Mouse (Mus musculus) hindlimb bud, embryonic 11.5 days (tissue): ENCODE results near the gene Mrpl48.

ENCODE experiments used
- DNase-seq: peaks from one replicate; pipeline ENCODE4 v3.0.0-alpha.2; 2012; ENCODE audit warnings: low read depth, low spot score; ENCODE audit errors: extremely low spot score

Gene Mrpl48

DNA sequence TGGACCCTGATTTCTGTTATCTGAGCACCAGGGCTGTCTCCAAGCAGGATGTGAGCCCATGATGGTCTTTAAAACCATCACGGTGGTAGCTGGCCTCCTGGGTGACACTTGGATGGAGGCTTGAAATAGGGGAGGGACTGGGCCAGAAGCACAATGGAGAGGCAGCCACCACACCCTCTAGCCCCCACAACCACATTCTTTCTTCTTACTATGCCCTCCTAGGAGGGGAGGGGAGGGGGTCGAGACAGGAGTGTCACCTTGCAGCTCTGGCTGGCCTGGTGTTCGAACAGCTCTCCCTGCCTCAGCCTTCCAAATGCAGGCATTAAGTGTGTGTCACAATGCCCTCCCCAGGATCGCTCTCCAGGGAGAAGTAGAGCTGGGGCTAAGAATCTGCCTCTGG lies 110.7 kb downstream of the Mrpl48 start:
- no peak for DNase-seq

DNA sequence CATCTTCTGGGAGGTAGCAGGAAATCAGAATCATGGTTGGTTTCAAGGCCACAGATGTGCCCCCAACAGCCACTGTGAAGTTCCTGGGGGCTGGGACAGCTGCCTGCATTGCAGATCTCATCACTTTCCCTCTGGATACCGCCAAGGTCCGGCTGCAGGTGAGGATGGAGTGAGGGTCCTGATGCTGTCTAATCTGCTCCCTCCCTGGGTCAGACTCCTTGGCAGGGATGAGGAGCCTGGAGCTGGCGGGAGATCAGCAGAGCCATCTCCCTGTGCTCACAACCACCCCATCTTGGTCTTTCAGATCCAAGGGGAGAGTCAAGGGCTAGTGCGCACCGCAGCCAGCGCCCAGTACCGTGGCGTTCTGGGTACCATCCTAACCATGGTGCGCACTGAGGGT lies 111.3 kb downstream of the Mrpl48 start:
- no peak for DNase-seq

DNA sequence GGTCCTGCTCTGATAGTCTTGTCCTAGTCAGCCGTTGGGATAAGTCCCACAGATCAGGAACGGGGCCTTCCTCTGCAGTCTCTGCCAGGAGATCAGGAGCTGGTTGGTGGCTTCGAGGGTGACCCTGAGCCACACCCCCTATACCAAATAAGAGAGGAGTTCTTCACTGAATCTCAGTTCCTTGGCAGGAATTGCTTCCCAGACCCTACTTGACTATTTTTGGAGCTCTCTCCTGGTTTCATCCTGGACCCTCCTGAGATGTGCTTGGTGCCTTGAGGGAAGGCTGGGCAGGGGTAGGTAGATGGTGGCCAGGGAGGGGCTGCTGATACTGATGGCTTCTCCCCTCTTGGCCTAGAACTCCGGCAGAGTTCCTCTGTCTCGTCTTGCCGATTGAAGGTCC lies 111.7 kb downstream of the Mrpl48 start:
- no peak for DNase-seq
